Mouse (Mus musculus) ES-CJ7 (cell line): ENCODE measurements at regions not wholly inside any gene's neighbourhood (a gene's known extent, or its start where the extent isn't known, plus 50 kb on each side); places are given as distances from the start of the nearest gene placed in this dataset.

Experiments
- DNase-seq: peaks from one replicate; pipeline ENCODE4 v3.0.0; 2011; ENCODE audit warnings: low read depth, low spot score

- no peak for DNase-seq
Observed at GRCm38 (mm10) chrX:14592793-14593192, 381.8 kb downstream of the H2al1n start.

- no peak for DNase-seq
Observed at GRCm38 (mm10) chrX:14596799-14597198, 385.9 kb downstream of the H2al1n start.

- no peak for DNase-seq
Observed at GRCm38 (mm10) chrX:14601916-14602315, 391.0 kb downstream of the H2al1n start.

GRCm38 (mm10) chrX:14609196-14609595 lies 398.2 kb downstream of the H2al1n start:
- no peak for DNase-seq

- peak; percentile 4 for DNase-seq
Observed at GRCm38 (mm10) chrX:14628267-14628901, 417.4 kb downstream of the H2al1n start.

- DNase-seq: no peak
Observed at GRCm38 (mm10) chrX:14639378-14639777, 428.4 kb downstream of the H2al1n start.

- DNase-seq: no peak
Observed at GRCm38 (mm10) chrX:14664852-14665251, 453.9 kb downstream of the H2al1n start.

- no peak for DNase-seq
Observed at GRCm38 (mm10) chrX:14696375-14696774, 485.4 kb downstream of the H2al1n start.

GRCm38 (mm10) chrX:14738999-14739398 lies 528.1 kb downstream of the H2al1n start:
- DNase-seq: no peak
